Mouse (Mus musculus) naive thymus-derived CD4-positive, alpha-beta T cell, adult 2 months (primary cell): ENCODE measurements around the gene Nanos2.

Source experiments
- DNase-seq: peaks from one replicate; pipeline ENCODE4 v3.0.0-alpha.2; 2011; ENCODE audit warnings: low read depth

The Nanos2 gene

GRCm38 (mm10) chr7:18987100-18987499 is at the start of gene Nanos2:
Nanos2 (plus strand) TSS chr7:18987400.
- DNase-seq, result no peak

- no peak for DNase-seq
These were observed 44.8 kb upstream of the Nanos2 start for GRCm38 (mm10) chr7:18942376-18942775.

GRCm38 (mm10) chr7:18942815-18943214 is 44.4 kb upstream of the Nanos2 start:
- no peak for DNase-seq

GRCm38 (mm10) chr7:18948151-18948550 is 39.0 kb upstream of the Nanos2 start:
- DNase-seq, result no peak

GRCm38 (mm10) chr7:18949781-18950522 is 37.2 kb upstream of the Nanos2 start:
- no peak for DNase-seq

GRCm38 (mm10) chr7:18950523-18951315 is 36.5 kb upstream of the Nanos2 start:
- DNase-seq, result no peak

- DNase-seq, result peak; percentile 33
These were observed 35.8 kb upstream of the Nanos2 start for GRCm38 (mm10) chr7:18951397-18951796.

GRCm38 (mm10) chr7:18957569-18958383 is 29.4 kb upstream of the Nanos2 start:
- peak; percentile 36 for DNase-seq

- DNase-seq, result no peak
These were observed 28.8 kb upstream of the Nanos2 start for GRCm38 (mm10) chr7:18958384-18958766.

GRCm38 (mm10) chr7:18959446-18959845 is 27.8 kb upstream of the Nanos2 start:
- no peak for DNase-seq

- no peak for DNase-seq
These were observed 24.9 kb upstream of the Nanos2 start for GRCm38 (mm10) chr7:18962171-18962792.

- no peak for DNase-seq
These were observed 24.4 kb upstream of the Nanos2 start for GRCm38 (mm10) chr7:18962795-18963194.

GRCm38 (mm10) chr7:18963294-18963843 is 23.8 kb upstream of the Nanos2 start:
- DNase-seq, result no peak

GRCm38 (mm10) chr7:18965312-18965711 is 21.9 kb upstream of the Nanos2 start:
- no peak for DNase-seq

GRCm38 (mm10) chr7:18967603-18968002 is 19.6 kb upstream of the Nanos2 start:
- no peak for DNase-seq

- DNase-seq, result no peak
These were observed 16.2 kb upstream of the Nanos2 start for GRCm38 (mm10) chr7:18970956-18971355.

GRCm38 (mm10) chr7:18978381-18978780 is 8.8 kb upstream of the Nanos2 start:
- no peak for DNase-seq

- DNase-seq, result no peak
These were observed 697 bp upstream of the Nanos2 start for GRCm38 (mm10) chr7:18986503-18986902.

GRCm38 (mm10) chr7:18987747-18988146 is 547 bp downstream of the Nanos2 start:
- DNase-seq, result no peak

- DNase-seq, result no peak
These were observed 1.6 kb downstream of the Nanos2 start for GRCm38 (mm10) chr7:18988780-18989179.

- DNase-seq, result no peak
These were observed 2.8 kb downstream of the Nanos2 start for GRCm38 (mm10) chr7:18989995-18990394.
